Mouse (Mus musculus): Measurements from ENCODE around the gene Dynll2.

Dynll2 gene

GRCm38 (mm10) chr11:87986831-87987793 is at the start of gene Dynll2:
Gene Dynll2 (minus strand): TSS chr11:87987533.
- DNase-seq (ENCODE audit: low spot score in 2 of 2) = peak; percentile 79 to 84

- DNase-seq (ENCODE audit: low spot score in 2 of 2) = no peak
Measured at GRCm38 (mm10) chr11:88036761-88037251, 49.5 kb upstream of the Dynll2 start.

GRCm38 (mm10) chr11:88035970-88036369 is 48.6 kb upstream of the Dynll2 start:
- DNase-seq (ENCODE audit: low spot score in 2 of 2) = no peak

- DNase-seq (ENCODE audit: low spot score in 2 of 2) = no peak
Measured at GRCm38 (mm10) chr11:88031753-88032152, 44.4 kb upstream of the Dynll2 start.

GRCm38 (mm10) chr11:88030836-88031235 is 43.5 kb upstream of the Dynll2 start:
- DNase-seq (ENCODE audit: low spot score in 2 of 2) = no peak

- DNase-seq (ENCODE audit: low spot score in 2 of 2) = no peak
Measured at GRCm38 (mm10) chr11:88030219-88030618, 42.9 kb upstream of the Dynll2 start.

GRCm38 (mm10) chr11:88028193-88028684 is 40.9 kb upstream of the Dynll2 start:
- peak; percentile 57 to 60 for DNase-seq (ENCODE audit: low spot score in 2 of 2)

- DNase-seq (ENCODE audit: low spot score in 2 of 2) = no peak
Measured at GRCm38 (mm10) chr11:88027391-88028035, 40.2 kb upstream of the Dynll2 start.

- no peak for DNase-seq (ENCODE audit: low spot score in 2 of 2)
Measured at GRCm38 (mm10) chr11:88023933-88024332, 36.6 kb upstream of the Dynll2 start.

- DNase-seq (ENCODE audit: low spot score in 2 of 2) = no peak
Measured at GRCm38 (mm10) chr11:88015795-88016194, 28.5 kb upstream of the Dynll2 start.

GRCm38 (mm10) chr11:88015161-88015560 is 27.8 kb upstream of the Dynll2 start:
- peak; percentile 13 to 23 for DNase-seq (ENCODE audit: low spot score in 2 of 2)

GRCm38 (mm10) chr11:88013632-88014031 is 26.3 kb upstream of the Dynll2 start:
- no peak for DNase-seq (ENCODE audit: low spot score in 2 of 2)

GRCm38 (mm10) chr11:88012621-88013244 is 25.4 kb upstream of the Dynll2 start:
- DNase-seq (ENCODE audit: low spot score in 2 of 2) = no peak

GRCm38 (mm10) chr11:88011914-88012419 is 24.6 kb upstream of the Dynll2 start:
- no peak for DNase-seq (ENCODE audit: low spot score in 2 of 2)

- DNase-seq (ENCODE audit: low spot score in 2 of 2) = no peak
Measured at GRCm38 (mm10) chr11:88011208-88011913, 24.0 kb upstream of the Dynll2 start.

- DNase-seq (ENCODE audit: low spot score in 2 of 2) = peak; percentile 42 to 50
Measured at GRCm38 (mm10) chr11:88009542-88010190, 22.3 kb upstream of the Dynll2 start.

- DNase-seq (ENCODE audit: low spot score in 2 of 2) = no peak
Measured at GRCm38 (mm10) chr11:88008641-88009040, 21.3 kb upstream of the Dynll2 start.

- no peak for DNase-seq (ENCODE audit: low spot score in 2 of 2)
Measured at GRCm38 (mm10) chr11:88004123-88004522, 16.8 kb upstream of the Dynll2 start.

- no peak for DNase-seq (ENCODE audit: low spot score in 2 of 2)
Measured at GRCm38 (mm10) chr11:88002738-88003137, 15.4 kb upstream of the Dynll2 start.

- DNase-seq (ENCODE audit: low spot score in 2 of 2) = no peak
Measured at GRCm38 (mm10) chr11:87999751-88000150, 12.4 kb upstream of the Dynll2 start.

GRCm38 (mm10) chr11:87991806-87992205 is 4.5 kb upstream of the Dynll2 start:
- no peak for DNase-seq (ENCODE audit: low spot score in 2 of 2)

Measured in right cerebral cortex, postnatal 36 days (tissue).